Mouse (Mus musculus) adrenal gland, adult 2 months (tissue): Measurements from ENCODE around the gene Neil3. TPM values are rescaled to one million over a fixed set of nuclear protein-coding genes. Genes with fewer than 3 reads are reported as not detected.
A peak's percentile ranks its signal among the peaks of the same experiment; 100 is the strongest.

Experiments
- DNase-seq: peaks from one replicate; pipeline ENCODE4 v3.0.0; 2021
- long read RNA-seq: library from polyadenylated mRNA; stranded (forward); transcript quantifications from one replicate; pipeline ENCODE4 v2.0.0, GENCODE M21; 2021
- polyA plus RNA-seq: library from polyadenylated mRNA; depleted of rRNA; stranded (reverse); fragments of >200 nt; gene quantifications from 2 replicates; pipeline ENCODE4 v1.2.3, GENCODE M21; 2012; rRNA removed
- total RNA-seq, 2 experiments: library from RNA; stranded (reverse); gene quantifications; 2 replicates each; pipeline ENCODE4 v1.2.3; 2021

The Neil3 gene
- total RNA-seq (under 1 TPM; 0.35 to 0.69 TPM), polyA plus RNA-seq (0.11 and 0.17 TPM in 2 replicates)
- long read RNA-seq: 0 reads

GRCm38 (mm10) chr8:53638495-53639171, at the start of gene Neil3:
TSS of gene Neil3 (minus strand) at chr8:53639065.
- peak; percentile 93 for DNase-seq

DNA sequence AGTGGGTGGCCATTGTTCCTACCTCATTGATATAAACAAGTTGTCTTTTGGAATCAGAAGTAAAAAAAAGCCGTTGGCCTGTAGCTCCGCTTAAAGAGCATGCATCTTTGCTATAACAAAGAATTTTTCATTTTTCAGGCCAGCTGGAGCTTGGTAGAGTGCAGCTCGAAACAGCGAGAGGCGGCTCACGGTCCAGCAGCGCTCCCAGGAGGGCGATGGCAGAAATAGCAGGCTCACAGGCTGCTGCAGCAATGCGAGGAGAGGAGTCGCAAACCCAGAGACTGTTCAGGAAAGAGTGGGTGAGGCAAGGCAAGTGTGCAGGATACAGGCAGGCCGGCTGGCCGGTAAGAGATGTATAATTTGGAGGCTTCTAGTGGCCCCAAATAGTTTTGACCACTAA, 42.0 kb upstream of the Neil3 start:
- peak; percentile 2 for DNase-seq

DNA sequence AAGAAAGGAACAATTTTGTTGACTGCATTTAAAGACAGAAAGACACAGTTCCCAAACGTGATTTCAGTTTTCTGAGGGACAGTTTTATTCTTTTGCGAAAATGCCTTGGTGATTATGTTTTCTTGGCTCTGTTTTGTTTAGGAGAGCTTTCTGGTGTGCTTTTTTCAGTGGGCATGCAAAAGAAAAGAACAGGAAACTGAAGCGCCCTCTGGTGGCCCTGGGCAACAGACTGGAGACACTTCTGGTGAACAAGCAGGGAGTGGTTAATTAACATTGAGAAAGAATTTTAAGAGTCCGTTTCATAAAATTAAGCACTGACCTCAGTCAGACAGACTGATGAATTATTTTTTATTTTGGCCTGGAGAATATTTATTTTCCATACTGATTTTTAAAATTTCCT, 25.1 kb upstream of the Neil3 start:
- peak; percentile 46 for DNase-seq

DNA sequence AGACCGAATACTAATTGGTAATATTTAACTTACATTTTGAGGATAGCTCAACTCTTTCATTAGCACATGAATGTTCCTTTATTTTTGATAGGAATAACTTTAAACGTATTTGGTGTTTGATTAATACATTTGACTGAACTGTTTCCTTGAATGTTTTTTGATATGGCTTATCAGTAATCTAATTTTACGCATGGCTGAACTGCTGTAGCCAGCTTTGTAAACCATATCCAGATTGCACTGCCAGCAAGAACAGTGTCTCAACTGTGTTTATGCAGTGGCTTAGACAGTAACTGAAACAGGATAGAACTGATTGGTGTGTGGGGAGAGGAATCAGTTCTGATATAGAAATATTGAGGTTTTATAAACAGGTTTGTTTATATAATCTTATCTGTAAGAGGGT, 22.6 kb upstream of the Neil3 start:
- no peak for DNase-seq

DNA sequence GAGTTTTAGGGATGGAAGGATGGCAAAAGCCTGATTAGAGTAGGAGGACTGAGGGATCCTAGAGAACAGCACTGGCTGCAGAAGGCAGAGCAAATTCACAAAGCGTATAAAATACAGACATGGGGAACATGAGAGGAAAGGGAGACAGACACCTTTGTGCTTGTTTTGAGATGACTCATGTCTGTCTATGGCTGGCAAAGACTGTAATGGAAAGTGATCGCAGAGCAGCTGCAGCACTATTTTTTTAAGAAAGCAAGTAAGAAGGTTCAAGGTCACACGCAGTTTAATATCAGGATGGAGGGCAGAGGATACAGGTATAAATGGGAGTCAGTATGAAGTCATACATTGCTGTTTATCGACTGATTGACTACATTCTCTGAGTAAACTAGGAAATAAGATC, 8.2 kb downstream of the Neil3 start:
- DNase-seq: no peak

GRCm38 (mm10) chr8:53628864-53629415, 9.9 kb downstream of the Neil3 start:
- no peak for DNase-seq

- DNase-seq: no peak
Measured at GRCm38 (mm10) chr8:53623425-53623824, 15.4 kb downstream of the Neil3 start.

- DNase-seq: no peak
Measured at GRCm38 (mm10) chr8:53619196-53619595, 19.7 kb downstream of the Neil3 start.

GRCm38 (mm10) chr8:53614288-53614646, 24.6 kb downstream of the Neil3 start:
- DNase-seq: no peak

GRCm38 (mm10) chr8:53613577-53614287, 25.1 kb downstream of the Neil3 start:
- DNase-seq: no peak

DNA sequence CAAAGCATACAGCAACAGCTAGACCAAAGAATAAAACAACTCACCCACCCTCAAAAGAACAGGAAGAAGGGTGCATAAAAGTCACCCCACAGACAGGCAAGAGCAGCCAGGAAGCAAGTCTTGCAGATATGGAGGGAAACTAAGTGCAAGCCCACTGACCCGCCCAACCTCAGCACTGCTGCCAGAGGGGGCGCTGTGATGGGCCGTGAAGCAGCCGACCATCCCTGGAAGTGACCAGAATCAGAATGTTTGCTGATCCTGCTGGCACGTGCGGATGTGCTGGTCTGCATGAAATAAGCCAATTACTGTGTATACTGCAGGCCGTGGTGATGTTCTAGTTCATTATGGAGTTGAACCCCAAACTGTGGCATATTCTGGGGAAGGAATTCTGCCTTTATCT, 26.6 kb downstream of the Neil3 start:
- no peak for DNase-seq

DNA sequence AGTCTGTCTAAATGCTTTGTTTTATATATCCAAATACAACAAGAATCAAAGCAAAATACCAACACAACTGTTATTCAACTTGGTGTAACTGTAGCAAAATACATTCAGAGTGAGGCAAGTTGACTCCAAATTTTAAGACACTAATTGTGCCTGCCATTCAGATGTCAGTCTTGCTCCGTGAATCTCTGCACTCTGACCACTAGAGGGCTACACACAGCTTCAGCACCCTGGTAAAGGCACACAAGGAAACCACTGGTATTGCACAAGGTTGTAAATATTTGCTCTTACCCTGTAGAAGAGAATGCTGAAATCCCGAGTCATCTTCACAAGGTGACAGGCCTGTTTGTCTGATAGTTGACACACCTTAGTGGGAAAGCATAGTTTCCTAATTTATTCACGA, 31.8 kb downstream of the Neil3 start:
- peak; percentile 10 for DNase-seq

GRCm38 (mm10) chr8:53604906-53605305, 34.0 kb downstream of the Neil3 start:
- no peak for DNase-seq

DNA sequence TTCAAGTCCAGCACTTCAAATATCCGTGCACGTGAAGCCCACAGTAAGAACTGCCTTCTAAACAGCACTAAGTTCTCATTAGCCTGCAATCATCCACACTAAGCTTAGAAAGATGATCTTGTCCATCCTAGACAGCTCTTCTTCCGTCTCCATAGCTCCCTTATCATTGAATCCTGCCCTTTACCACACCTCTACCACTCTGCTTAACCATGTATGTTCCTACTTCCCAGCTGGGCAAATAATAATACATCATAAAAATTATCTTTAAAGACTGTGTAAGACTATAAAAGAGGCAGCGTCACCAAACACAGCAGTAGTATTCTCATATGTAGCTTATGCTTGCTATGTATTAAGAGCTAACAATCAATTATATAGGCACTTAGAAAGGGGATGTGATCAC, 35.2 kb downstream of the Neil3 start:
- DNase-seq: no peak

DNA sequence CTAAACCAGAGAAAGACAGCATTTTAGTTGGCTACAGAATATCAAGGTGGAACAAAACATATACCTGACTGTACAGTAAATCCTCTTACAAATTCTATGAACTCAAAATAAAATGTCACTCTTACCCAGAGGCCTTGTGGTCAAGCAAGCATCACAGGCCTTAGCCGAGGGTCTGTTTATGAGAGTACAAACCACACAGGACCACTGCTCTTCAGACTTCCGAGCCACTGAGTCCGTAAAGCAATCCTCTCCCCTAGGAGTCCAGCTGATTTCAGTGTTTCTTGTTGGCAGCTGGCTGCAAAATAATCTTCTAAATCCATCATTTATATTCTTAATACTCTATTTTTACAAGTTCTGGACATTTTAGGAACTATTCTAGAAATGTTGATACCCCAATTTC, 38.0 kb downstream of the Neil3 start:
- no peak for DNase-seq

GRCm38 (mm10) chr8:53600025-53600811, 38.6 kb downstream of the Neil3 start:
- DNase-seq: no peak

- no peak for DNase-seq
Measured at GRCm38 (mm10) chr8:53598101-53598500, 40.8 kb downstream of the Neil3 start.

- DNase-seq: no peak
Measured at GRCm38 (mm10) chr8:53591777-53592176, 47.1 kb downstream of the Neil3 start.

GRCm38 (mm10) chr8:53573600-53573999, 65.3 kb downstream of the Neil3 start:
- no peak for DNase-seq

GRCm38 (mm10) chr8:53566223-53566622, 72.6 kb downstream of the Neil3 start:
- DNase-seq: no peak

- no peak for DNase-seq
Measured at GRCm38 (mm10) chr8:53562441-53563040, 76.3 kb downstream of the Neil3 start.

- DNase-seq: no peak
Measured at GRCm38 (mm10) chr8:53539585-53539984, 99.3 kb downstream of the Neil3 start.
